Mouse (Mus musculus) liver, embryonic 14 days (tissue): ENCODE data around the gene Odf2l. TPM values are rescaled to one million over a fixed set of nuclear protein-coding genes. Genes with fewer than 3 reads are reported as not detected.

Experiments used
- polyA plus RNA-seq: library from polyadenylated mRNA; depleted of rRNA; stranded (reverse); fragments of >200 nt; gene quantifications from 2 replicates; pipeline ENCODE4 v1.2.3, GENCODE M21; 2012; rRNA removed

Odf2l gene
- 6.7 and 7.9 TPM in 2 replicates for polyA plus RNA-seq

GRCm38 (mm10) chr3:145118254-145119001, at the start of gene Odf2l:
TSS of gene Odf2l (plus strand) at chr3:145118588.

DNA sequence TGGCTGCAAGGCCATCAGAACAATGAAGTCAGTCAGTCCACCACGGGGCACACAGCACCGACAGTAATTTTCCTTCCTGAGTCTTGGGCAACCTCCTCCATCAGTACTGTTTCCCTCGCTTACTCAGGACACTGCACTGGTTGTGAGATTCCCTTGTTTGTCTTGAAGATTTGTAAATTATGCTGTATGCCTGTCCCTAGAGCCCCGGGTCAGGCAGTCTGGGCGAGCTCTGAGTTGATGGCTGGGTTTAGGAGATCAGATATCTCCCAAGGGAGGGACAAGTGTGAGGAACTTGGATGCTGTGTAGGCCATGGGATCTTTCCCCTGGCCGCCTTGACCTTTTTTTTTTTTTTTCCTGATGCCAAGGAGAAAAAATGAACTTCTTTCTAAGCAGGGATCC, 19.1 kb upstream of the Odf2l start, which contains the start of gene Clca2:
Clca2 (minus strand) TSS at position 153 of the 400 bp plus-strand sequence.

Other genes with a start within 250 kb of the Odf2l start
- gene Clca4b, start 186.1 kb upstream of the Odf2l start, polyA plus RNA-seq: not detected in 2 replicates
- gene Clca4a, start 143.5 kb upstream of the Odf2l start, polyA plus RNA-seq: not detected in 2 replicates
- not detected in 2 replicates for gene Clca1, start 85.8 kb upstream of the Odf2l start, polyA plus RNA-seq
- 0.01 and 0.02 TPM in 2 replicates for gene Clca2, start 19.1 kb upstream of the Odf2l start, polyA plus RNA-seq
- gene Col24a1, start 173.9 kb downstream of the Odf2l start, polyA plus RNA-seq: 0.27 and 0.29 TPM in 2 replicates